Mouse (Mus musculus) adrenal gland, postnatal 14 days (tissue): ENCODE measurements around the gene Pithd1. TPM values are rescaled to one million over a fixed set of nuclear protein-coding genes. Genes with fewer than 3 reads are reported as not detected.
A peak's percentile ranks its signal among the peaks of the same experiment; 100 is the strongest.

ENCODE experiments used
- DNase-seq: peaks from one replicate; pipeline ENCODE4 v3.0.0; 2021; ENCODE audit warnings: mixed read lengths
- long read RNA-seq, 2 experiments: library from polyadenylated mRNA; stranded (forward); transcript quantifications; one replicate each; pipeline ENCODE4 v2.0.0; 2021
- total RNA-seq: library from RNA; stranded (reverse); gene quantifications from 2 replicates; pipeline ENCODE4 v1.2.3, GENCODE M21; 2021

The Pithd1 gene
- 27.1 and 33.8 TPM in 2 replicates for total RNA-seq
- long read RNA-seq, experiment 1, transcript Pithd1-201 (6 exons, 1,700 nt) = major isoform, 86 of 93 reads
- long read RNA-seq, experiment 1, partial matches to known transcripts = 2 of 93 reads
- long read RNA-seq, experiment 1, other reads (novel, unspliced or antisense) = 5 of 93 reads
- long read RNA-seq, experiment 2, transcript Pithd1-201 (6 exons, 1,700 nt) = major isoform, 59 of 60 reads
- long read RNA-seq, experiment 2, partial matches to known transcripts = 0 of 60 reads
- long read RNA-seq, experiment 2, other reads (novel, unspliced or antisense) = 0 of 60 reads

- DNase-seq = peak; percentile 96
Observed at GRCm38 (mm10) chr4:135986943-135987710, at the start of gene Pithd1. Gene Pithd1, minus strand, starts transcription at chr4:135987264.

- DNase-seq = no peak
Observed at GRCm38 (mm10) chr4:136035078-136035477, 48.0 kb upstream of the Pithd1 start.

GRCm38 (mm10) chr4:136033231-136033630 lies 46.2 kb upstream of the Pithd1 start:
- DNase-seq = no peak

- DNase-seq = peak; percentile 27
Observed at GRCm38 (mm10) chr4:136030968-136031909, 44.2 kb upstream of the Pithd1 start.

- no peak for DNase-seq
Observed at GRCm38 (mm10) chr4:136028689-136029088, 41.6 kb upstream of the Pithd1 start.

- no peak for DNase-seq
Observed at GRCm38 (mm10) chr4:136028132-136028564, 41.1 kb upstream of the Pithd1 start.

- DNase-seq = no peak
Observed at GRCm38 (mm10) chr4:136027416-136028131, 40.5 kb upstream of the Pithd1 start.

GRCm38 (mm10) chr4:136025350-136025749 lies 38.3 kb upstream of the Pithd1 start:
- DNase-seq = no peak

GRCm38 (mm10) chr4:136022924-136023323 lies 35.9 kb upstream of the Pithd1 start:
- DNase-seq = peak; percentile 45

- DNase-seq = peak; percentile 100
Observed at GRCm38 (mm10) chr4:136021549-136022047, 34.5 kb upstream of the Pithd1 start, which contains the start of gene Eloa. Gene Eloa, minus strand, starts transcription at chr4:136021763.

GRCm38 (mm10) chr4:136020743-136021548 lies 33.9 kb upstream of the Pithd1 start:
- peak; percentile 44 for DNase-seq

- no peak for DNase-seq
Observed at GRCm38 (mm10) chr4:136016059-136016602, 29.1 kb upstream of the Pithd1 start.

GRCm38 (mm10) chr4:136010586-136010985 lies 23.5 kb upstream of the Pithd1 start:
- no peak for DNase-seq

GRCm38 (mm10) chr4:136008782-136009447 lies 21.9 kb upstream of the Pithd1 start:
- DNase-seq = no peak

GRCm38 (mm10) chr4:136006821-136007220 lies 19.8 kb upstream of the Pithd1 start:
- no peak for DNase-seq

- no peak for DNase-seq
Observed at GRCm38 (mm10) chr4:136004921-136005320, 17.9 kb upstream of the Pithd1 start.

GRCm38 (mm10) chr4:136004107-136004675 lies 17.1 kb upstream of the Pithd1 start:
- DNase-seq = peak; percentile 52

GRCm38 (mm10) chr4:135995118-135995517 lies 8.1 kb upstream of the Pithd1 start:
- no peak for DNase-seq

GRCm38 (mm10) chr4:135993941-135994340 lies 6.9 kb upstream of the Pithd1 start:
- DNase-seq = no peak
